Mouse (Mus musculus) layer of hippocampus, adult 11-12 months (tissue): ENCODE results near the gene Siglece.

ENCODE experiments used
- DNase-seq: peaks from one replicate; pipeline ENCODE4 v3.0.0; 2022; ENCODE audit warnings: low spot score

Siglece gene

DNA sequence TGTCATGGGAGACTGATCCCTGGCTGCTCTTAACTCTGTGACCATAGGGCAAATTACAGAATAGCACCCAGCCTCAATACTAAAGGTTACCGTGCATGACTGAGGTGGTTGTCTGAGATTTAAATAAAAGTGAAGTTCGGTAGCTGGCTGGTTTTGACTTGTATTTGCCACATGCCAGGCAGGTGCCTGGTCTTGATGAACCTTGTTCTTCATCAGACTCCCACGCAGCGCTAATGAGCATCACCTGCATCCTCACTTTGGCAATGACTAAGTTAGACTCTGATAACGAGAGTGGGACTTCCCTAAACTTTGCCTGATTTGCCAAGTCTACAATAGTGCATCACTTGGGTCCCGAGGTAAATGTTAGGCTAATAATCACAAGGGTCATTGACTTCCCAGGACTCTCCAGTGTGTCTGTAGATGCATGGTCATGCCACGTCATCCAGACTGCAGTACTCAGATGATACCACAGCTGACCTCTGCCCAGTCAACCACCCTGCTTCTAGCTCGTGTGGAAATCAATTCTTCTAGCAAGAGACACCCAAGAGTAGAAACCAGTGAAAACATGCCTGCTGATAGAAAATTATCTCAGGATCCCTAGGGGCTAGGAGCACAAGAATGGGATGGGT lies 34.1 kb downstream of the Siglece start:
- no peak for DNase-seq

DNA sequence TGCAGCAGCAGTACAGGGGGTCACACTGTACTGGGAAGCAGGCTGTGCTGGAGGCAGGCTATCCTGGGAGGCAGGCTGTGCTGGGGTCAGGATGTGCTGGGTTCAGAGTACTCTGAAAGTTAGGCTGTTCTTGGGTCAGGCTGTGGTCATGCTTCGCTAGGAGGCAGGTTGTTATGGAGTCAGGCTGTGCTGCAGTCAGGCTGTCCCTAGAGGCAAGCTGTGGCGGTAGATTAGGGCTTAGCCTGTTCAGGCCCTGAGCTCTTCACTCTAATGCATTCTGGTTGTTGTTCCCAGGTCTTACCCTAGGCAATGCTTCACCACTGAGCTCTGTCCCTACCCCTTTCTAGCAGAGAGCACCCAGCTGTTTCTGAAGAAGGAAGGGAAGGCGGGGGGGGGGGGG lies 34.9 kb downstream of the Siglece start:
- DNase-seq = no peak

DNA sequence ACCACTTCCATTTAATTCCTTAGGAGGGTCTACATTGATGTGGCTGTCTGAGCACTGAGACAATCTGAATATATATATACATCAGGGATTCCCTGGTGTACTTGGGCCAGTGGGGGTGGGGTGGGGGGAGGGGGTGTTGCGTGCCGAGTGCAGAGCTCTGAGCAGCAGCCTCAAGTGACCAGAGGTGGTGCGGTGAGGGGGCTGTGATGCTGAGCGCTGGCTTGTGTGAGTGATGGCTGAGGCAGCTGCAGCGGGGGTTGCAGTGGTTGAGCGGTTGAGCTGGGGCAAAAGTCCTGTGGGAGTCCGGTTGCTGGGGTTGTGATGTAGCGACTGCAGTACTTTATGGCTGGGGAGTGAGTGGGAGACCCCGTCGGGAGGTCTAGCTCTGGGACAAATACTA lies 36.1 kb downstream of the Siglece start:
- no peak for DNase-seq

DNA sequence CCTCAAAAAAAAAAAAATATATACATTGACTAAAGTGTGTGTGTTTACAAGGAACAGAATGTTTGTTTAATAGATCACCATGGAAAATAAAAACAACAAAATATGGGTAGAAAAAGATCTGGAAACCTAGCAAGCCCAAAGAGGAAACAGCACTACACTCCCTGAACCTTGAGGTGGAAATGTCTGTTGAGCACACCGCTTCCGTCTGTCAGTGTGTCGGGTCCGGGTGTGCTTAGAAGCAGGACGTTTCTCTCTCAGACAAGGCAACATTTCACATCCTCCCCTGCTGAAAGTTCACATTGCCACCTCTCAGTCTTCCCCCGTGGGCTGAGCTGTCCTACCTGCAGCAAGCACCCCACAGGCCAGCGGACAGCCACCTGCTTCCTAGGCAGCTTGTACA lies 37.0 kb downstream of the Siglece start:
- DNase-seq = no peak

DNA sequence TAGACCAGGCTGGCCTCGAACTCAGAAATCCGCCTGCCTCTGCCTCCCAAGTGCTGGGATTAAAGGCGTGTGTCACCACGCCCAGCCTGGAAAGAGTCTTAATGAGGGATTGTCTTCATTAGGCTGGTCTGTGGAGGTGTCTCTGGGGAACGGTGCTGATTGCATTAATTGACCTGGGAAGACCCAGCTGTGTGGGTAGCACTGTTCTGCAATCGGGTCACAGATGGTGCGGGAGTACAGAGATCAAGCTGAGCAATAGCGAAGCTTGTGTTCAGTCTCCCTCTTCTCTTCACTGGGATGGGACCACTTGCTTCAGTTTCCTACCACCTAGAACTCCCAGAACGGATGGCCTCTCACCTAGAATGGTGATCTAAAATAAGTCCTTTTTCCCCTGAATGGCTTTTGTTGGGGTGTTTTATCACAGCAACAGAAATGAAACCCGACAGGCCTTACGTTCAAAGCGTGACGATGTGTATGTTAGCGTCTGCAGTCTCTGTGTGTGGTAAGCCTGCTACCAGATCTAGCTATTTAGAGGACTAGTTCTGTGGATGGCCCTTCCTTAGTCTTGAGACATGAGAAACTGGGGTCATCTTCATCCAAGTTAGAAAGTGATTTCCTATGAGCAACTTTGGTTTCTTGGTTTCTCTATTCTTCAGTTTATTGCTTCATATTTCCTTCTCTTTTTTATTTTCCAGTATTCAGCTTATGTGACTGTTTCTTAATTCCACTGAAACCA lies 46.0 kb downstream of the Siglece start:
- DNase-seq = no peak

DNA sequence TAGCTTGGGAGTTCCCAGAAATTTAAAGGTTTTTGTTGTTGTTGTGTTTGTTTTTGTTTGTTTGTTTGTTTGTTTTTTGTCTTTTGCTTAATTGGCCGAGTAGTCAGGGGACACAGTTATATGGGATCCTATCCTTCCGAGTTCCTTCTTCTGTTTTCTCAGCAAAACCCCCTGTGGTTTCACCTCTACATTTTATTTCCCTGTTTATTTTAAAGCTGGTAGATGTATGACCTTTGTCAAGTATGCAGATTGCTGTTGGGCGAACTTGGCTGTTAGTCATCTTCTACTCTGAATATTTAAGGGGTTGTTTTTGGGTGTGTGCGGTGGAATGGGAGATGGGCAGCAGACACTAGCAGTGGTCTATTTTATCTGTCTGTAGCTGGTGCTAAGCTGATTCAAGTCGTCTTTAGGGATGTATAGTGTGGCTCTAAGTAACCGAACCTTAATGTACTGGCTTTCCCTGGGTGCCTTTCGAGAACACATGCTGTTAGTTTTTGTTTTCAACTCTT lies 51.6 kb downstream of the Siglece start:
- DNase-seq = no peak

DNA sequence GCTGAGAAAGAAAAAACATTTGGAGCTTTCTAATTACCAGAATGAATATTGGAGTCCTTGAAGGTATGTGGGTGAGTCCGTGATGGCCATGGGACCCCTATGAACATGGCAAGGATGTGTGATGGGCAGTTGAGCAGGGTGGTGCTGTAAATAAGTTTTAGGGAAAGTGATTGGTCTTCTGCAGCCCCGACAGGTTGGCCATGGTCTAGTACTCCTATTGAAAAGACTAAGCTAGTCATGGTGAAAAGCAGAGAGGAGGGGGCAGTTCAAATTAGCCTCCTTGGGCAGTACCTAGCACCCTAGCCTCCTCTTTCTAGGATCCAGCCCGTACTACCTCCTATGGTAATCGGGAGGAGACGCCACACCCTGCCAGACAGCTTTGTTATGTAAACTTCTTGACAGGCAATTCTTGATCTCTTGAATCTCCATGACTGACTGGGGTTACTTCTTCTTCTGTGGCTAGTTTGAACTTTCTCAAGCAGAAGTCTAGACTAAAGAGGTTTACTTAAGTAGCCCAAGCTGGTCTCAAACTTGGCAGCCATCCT lies 52.1 kb downstream of the Siglece start:
- no peak for DNase-seq

DNA sequence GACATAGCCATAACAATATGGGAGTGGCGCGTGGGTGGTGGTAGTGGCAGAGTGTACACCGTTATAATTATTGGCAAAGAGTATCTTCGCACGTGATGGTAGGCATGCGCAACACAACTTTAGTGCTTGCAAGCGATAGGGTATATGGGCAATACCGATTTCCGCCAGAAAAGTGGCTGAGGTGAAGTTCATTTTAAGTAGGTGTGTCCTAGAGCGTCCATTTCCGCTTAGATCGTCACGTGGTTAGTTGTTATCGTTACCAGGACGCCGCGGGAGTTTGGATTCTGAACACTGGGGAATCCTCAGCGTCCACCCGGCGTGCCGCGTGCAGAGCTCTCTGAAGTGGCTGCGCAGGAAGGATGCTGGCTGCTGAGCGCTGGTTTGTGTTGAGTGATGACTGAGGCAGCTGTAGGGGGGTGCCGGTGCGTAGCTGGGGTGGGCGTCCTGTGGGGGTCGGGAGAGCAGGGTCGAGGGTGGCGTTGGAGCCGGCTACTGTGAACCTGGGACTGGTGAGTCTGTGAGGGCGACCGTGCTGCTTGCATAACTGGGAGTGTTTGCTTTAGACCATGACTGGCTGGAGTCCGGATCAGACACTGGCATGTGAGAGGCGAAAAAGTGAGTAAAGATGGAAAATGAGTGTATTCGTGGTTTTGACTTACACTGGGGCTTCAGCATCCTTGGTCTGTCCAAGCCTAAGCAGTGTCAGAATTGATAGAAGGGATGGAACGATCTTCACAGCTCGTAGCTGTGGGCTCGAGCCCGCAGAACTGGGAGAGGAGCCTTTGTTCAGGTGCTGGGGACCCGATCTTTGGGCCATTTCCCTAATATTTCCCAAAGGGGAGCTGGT lies 52.8 kb downstream of the Siglece start, which contains the start of gene Zfp819:
Gene Zfp819 (plus strand): TSS at position 274 of the 847 bp plus-strand sequence.
- peak; percentile 70 for DNase-seq

DNA sequence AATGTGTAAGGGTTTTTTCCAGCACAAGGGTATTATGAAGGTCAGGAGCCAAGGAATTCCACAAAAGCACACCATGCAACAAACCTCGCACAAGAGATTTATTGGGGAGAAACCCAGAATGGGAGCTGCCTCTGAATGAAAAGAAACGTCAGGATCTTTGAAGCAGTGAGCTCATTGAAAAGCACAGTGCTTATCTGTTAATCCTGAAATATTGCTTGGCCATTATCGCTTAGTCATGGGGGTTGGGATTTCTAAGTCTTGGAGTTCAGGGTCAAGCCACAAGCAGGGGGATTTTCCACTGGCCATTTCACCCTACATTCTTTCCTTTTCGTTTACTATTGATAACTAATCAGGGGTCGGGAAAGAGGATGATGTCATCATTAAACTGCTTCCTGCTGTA lies 58.1 kb downstream of the Siglece start:
- DNase-seq = no peak
